Comparison of ENCODE assay signal across 8 mouse cellular contexts in genomic region chr15:85599887-85600695, GRCm38 (mm10). TPM values are rescaled to one million over a fixed set of nuclear protein-coding genes. Genes with fewer than 3 reads are reported as not detected.
DNase-seq lines count a peak whose midpoint lies in the region; ATAC-seq and TF ChIP-seq lines count a peak whose summit lies in the region.

No protein-coding gene starts in this region.

- no peaks in the 10 kb centered on the region; the same call in 1 of the 2 replicates for H3K27me3 ChIP-seq in E14TG2a.4 (ENCODE audit: insufficient read depth, low read length)
- H3K27me3 ChIP-seq in embryonic facial prominence, embryonic 10.5 days (replicated peaks; ENCODE audit: low read depth, poor library complexity, severe bottlenecking), result peaks cover 37% of the 10 kb centered on the region
- no peaks in the 10 kb centered on the region for H3K27me3 ChIP-seq in heart, embryonic 15.5 days

- no peak overlapping the region; the same call in 1 of the 2 replicates for H3K27ac ChIP-seq in embryonic facial prominence, embryonic 10.5 days (replicated peaks)
- H3K27ac ChIP-seq in heart, embryonic 15.5 days, result no peak overlapping the region

- no peak overlapping the region for H3K9ac ChIP-seq in heart, embryonic 15.5 days

- no peaks in the 10 kb centered on the region for H3K36me3 ChIP-seq in E14TG2a.4 (ENCODE audit: insufficient read depth, low read length)
- no peaks in the 10 kb centered on the region for H3K36me3 ChIP-seq in embryonic facial prominence, embryonic 10.5 days (replicated peaks)
- no peaks in the 10 kb centered on the region for H3K36me3 ChIP-seq in heart, embryonic 15.5 days

- peak overlapping the region; percentile 35 for H3K4me2 ChIP-seq in heart, embryonic 15.5 days

- 25% methylated on average over 18 of the region's 18 CpGs for WGBS in embryonic facial prominence, embryonic 10.5 days
- 18% methylated on average over 16 of the region's 18 CpGs for WGBS in heart, embryonic 15.5 days

- peak; percentile 72 for ATAC-seq in heart, embryonic 15.5 days (replicated peaks; ENCODE audit: insufficient number of reproducible peaks, insufficient read depth, low FRiP score, low read depth)
- ATAC-seq in megakaryocyte-erythroid progenitor cell, adult 5-6 weeks (replicated peaks; ENCODE audit: low FRiP score, low TSS enrichment, poor library complexity, severe bottlenecking), result peak; percentile 9; the same call in 1 of the 2 replicates
- ATAC-seq in erythroblast, adult 5-6 weeks (replicated peaks; ENCODE audit: low FRiP score, poor library complexity, severe bottlenecking), result no peak; the same call in 1 of the 2 replicates

- peaks cover 4% of the 10 kb centered on the region; the same call in 1 of the 2 replicates for H3K9me3 ChIP-seq in E14TG2a.4 (ENCODE audit: low read length)
- H3K9me3 ChIP-seq in embryonic facial prominence, embryonic 10.5 days, result no peaks in the 10 kb centered on the region
- no peaks in the 10 kb centered on the region for H3K9me3 ChIP-seq in heart, embryonic 15.5 days (replicated peaks)

- DNase-seq in layer of hippocampus, postnatal 10 days (ENCODE audit: low spot score in 2 of 2), result peak; percentile 57 to 71
- DNase-seq in layer of hippocampus, postnatal 36 days, result no peak
- DNase-seq in embryonic facial prominence, embryonic 10.5 days (ENCODE audit: low spot score), result no peak
- peak; percentile 96 for DNase-seq in kidney, postnatal 10 days

- peaks cover 42% of the 10 kb centered on the region for H3K4me1 ChIP-seq in E14TG2a.4 (replicated peaks; ENCODE audit: low read depth, low read length)
- H3K4me1 ChIP-seq in embryonic facial prominence, embryonic 10.5 days, result peaks cover 19% of the 10 kb centered on the region
- peaks cover 20% of the 10 kb centered on the region for H3K4me1 ChIP-seq in heart, embryonic 15.5 days (replicated peaks)

- TF ChIP-seq CTCF in E14TG2a.4 (conservative IDR thresholded peaks at IDR 0.05; ENCODE audit: low read length), result no peak

- peak overlapping the region; percentile 37; the same call in 1 of the 2 replicates for H3K4me3 ChIP-seq in E14TG2a.4 (replicated peaks; ENCODE audit: low read length)
- peak overlapping the region; percentile 5 for H3K4me3 ChIP-seq in embryonic facial prominence, embryonic 10.5 days
- H3K4me3 ChIP-seq in heart, embryonic 15.5 days, result no peak overlapping the region

RNA-seq across cellular contexts. Expression of gene Wnt7b, which starts 17.8 kb away (rescaled TPM):
- 10 to 100 TPM; 47.3 to 47.8 TPM for total RNA-seq in layer of hippocampus, postnatal 10 days (2021)
- 10 to 100 TPM; 44.7 to 48.8 TPM for total RNA-seq in layer of hippocampus, postnatal 36 days (2021)
- polyA plus RNA-seq in embryonic facial prominence, embryonic 10.5 days (2016; fragmentation: Nextera tagmentation; extraction: Ambion mirVana), result 22.0 and 29.5 TPM in 2 replicates
- 1.3 and 5.2 TPM in 2 replicates for polyA plus RNA-seq in heart, embryonic 15.5 days (2015; fragmentation: Nextera tagmentation; extraction: Ambion mirVana)
- not detected in 2 replicates for total RNA-seq in megakaryocyte-erythroid progenitor cell, adult 5-6 weeks (2014; fragmentation: Nextera tagmentation)
- not detected in 2 replicates for total RNA-seq in megakaryocyte-erythroid progenitor cell, adult 5-6 weeks (2017)
- not detected in 2 replicates for total RNA-seq in erythroblast, adult 5-6 weeks (2015; ENCODE audit: low replicate concordance)
- total RNA-seq in erythroblast, adult 5-6 weeks (2017; ENCODE audit: low replicate concordance), result not detected in 2 replicates

Comparison
In these comparisons a context has a peak if more than half of its experiments do, and no peak if none do; other contexts are left out.
1. DNase-seq: peak in layer of hippocampus, postnatal 10 days (2 of 2) and kidney, postnatal 10 days (single experiment); none in layer of hippocampus, postnatal 36 days (0 of 2) and embryonic facial prominence, embryonic 10.5 days (single experiment).
2. RNA of gene Wnt7b, which starts 17.8 kb away (total RNA-seq): 44.7 to 48.8 TPM in layer of hippocampus, postnatal 36 days and 47.3 to 47.8 TPM in layer of hippocampus, postnatal 10 days; not detected in megakaryocyte-erythroid progenitor cell, adult 5-6 weeks and not detected in erythroblast, adult 5-6 weeks; every median in the first group is over 10 times any median in the second.